Mouse (Mus musculus): ENCODE measurements around the gene Ero1lb.
"Not testable (repeated sequence)": the region's sequence is repeated elsewhere in the genome, so short reads cannot be mapped to it uniquely, and the experiment has no call there.

Gene Ero1lb

GRCm38 (mm10) chr13:12574979-12575536 is 9.4 kb downstream of the Ero1lb start:
- DNase-seq = no peak

DNA sequence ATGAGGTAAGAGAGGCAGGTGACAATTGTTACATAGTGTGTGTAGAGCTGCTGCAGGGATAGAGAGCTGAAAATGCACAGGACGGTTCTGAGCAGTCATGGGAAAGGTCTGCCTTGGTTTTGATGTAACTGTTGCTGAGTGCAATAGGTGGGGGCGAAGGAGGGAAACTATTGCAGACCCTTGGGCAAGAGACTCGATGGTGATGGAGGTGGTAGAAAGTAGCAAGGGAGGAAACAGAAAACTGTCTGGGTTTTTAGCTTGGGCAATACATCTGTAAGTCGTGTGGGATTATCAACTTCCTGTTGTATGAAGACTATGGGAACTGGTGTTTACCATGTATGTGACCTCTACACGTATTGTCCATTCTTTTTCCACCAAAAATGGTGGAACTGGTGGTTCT is 12.5 kb downstream of the Ero1lb start:
- no peak for DNase-seq

GRCm38 (mm10) chr13:12589003-12589402 is 23.3 kb downstream of the Ero1lb start:
- peak; percentile 44 to 50 for DNase-seq

GRCm38 (mm10) chr13:12597075-12597474 is 31.4 kb downstream of the Ero1lb start:
- DNase-seq = not testable (repeated sequence)

DNA sequence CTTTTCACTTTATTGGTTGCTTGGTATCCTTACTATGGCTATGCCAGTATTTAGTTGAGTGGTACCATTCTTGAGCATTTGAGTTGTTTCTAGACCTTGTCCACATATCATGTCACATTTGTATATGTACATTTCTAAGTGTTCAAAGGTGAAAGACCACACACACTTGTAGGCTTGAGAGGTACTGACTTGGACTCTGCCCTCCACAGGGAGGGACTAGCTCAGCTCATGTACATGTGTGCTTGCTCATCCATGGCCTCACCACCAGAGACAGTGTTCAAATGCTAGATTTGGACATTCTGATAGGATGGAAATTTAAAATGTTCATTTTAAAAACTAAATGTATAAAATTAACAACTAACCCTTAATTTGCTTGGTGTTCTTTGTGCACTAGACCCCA is 44.5 kb downstream of the Ero1lb start:
- not testable (repeated sequence) for DNase-seq

DNA sequence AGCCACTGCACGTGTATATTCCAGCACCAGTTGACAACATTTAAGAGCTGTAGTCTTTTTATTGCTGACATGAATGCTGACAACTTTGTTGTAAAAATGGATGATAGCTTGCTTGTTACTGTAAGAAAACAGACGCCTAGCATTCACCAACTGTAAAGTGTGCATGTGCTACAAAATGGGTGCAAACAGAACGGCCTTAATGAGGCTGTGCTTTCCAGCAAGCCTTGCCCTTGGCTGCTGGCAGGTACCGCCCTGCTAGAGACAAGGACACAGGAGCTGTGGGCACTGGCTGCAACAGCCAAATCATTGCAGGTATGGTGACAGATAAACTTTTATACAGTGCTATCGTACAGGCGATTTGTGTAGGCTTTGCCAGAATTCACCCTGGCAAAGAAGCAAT is 48.4 kb downstream of the Ero1lb start:
- not testable (repeated sequence) for DNase-seq

DNA sequence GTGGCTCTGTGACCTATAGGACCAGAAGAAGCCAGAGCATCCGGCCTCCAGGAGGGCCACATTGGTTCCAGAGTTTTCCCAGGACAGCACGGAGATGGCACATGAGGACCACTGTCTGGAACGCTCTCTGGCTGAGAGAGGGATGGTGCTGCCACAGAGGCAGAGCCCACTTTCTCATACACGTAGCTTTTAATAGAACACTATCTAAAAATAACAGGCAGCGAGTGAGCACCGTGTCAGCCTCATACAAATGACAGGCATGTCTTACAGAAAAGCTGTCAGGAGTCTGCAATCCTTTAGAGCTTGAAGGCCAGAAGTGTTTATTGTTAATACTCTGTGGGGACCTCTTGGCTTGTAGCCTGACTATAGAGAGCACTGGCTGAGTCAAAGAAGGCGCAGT is 48.9 kb downstream of the Ero1lb start:
- not testable (repeated sequence) for DNase-seq

DNA sequence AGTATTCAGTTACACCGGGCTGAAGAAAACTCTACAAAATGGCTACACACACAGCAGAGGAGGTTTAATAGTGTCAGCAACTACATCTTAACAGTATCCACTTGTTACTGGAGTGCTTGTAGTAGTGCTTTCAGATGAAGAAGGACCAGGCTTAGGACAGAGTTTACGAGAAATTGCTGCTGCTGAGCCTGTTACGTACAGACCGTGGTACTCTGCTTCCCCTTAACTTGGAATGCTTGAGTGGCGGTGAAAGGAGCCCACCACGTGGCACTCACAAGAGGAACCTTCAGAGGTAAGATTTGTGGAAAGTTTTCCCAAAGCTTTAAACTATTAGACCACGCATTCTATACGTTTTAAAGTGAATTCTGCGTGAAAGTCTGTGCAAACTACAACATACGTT is 49.3 kb downstream of the Ero1lb start:
- not testable (repeated sequence) for DNase-seq

DNA sequence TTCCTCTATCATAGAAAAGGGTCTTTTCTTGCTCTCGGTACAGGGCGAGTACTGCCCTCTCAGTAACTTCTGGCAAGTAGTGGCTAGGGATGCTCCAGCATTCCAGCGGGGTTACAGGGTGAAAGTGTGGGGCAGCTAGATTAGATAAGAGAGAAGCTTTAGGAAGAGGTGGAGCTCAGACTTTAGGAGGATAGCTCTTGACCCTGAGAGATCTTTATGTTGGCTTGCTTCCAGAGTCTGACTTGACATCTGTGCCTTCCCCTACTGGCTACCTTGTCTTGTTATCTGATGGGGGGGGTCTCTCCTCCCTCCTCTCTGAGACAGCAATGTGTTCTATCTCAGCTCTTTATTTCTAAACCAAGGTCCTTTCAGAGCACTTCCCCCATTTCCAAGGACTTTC is 50.8 kb downstream of the Ero1lb start:
- not testable (repeated sequence) for DNase-seq

DNA sequence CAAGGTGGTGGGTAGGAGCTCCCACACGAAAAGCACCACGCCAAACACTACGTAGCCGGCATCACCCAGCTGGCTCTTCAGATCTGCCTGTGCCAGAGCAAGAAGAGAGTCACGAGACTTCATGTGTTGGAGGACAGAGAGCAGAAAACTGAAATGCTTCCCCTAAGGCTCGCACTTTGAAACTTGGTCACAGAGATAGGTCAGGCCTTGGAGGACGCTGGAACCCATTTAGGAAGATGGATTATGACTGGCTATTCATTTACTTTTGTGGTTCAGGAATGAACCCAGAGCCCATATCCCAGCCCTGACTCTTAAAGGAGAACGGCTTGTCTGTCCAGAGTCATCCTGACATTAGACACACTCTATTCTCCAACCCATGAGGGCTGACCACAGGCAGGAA is 54.1 kb downstream of the Ero1lb start:
- DNase-seq = not testable (repeated sequence)

GRCm38 (mm10) chr13:12626061-12626460 is 60.4 kb downstream of the Ero1lb start:
- DNase-seq = not testable (repeated sequence)

GRCm38 (mm10) chr13:12627746-12628145 is 62.1 kb downstream of the Ero1lb start:
- DNase-seq = not testable (repeated sequence)

DNA sequence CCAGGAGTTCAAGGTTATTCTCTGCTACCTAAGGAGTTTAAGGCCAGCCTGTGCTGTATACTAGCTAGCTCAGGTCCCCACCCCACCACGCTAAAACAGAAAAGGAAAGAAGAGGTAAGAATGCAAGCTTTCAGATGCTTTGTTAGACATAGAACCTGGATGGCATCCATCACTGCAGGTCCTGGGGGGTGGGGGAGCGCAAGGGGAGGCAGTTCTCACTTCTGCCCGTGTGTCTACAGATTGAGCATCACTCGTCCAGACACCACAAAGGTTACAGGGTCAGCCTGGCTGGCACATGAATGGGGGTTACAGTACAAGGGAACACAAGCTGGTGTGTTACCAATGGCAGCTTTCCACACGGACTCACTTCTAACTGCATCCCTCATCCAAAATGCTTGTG is 62.5 kb downstream of the Ero1lb start:
- not testable (repeated sequence) for DNase-seq

GRCm38 (mm10) chr13:12630252-12630651 is 64.6 kb downstream of the Ero1lb start:
- DNase-seq = not testable (repeated sequence)

- DNase-seq = not testable (repeated sequence)
These were observed 69.4 kb downstream of the Ero1lb start for GRCm38 (mm10) chr13:12634941-12635588.

- DNase-seq = peak in 1 of 2 experiments; percentile 5
These were observed 77.1 kb downstream of the Ero1lb start for GRCm38 (mm10) chr13:12642795-12643194.

GRCm38 (mm10) chr13:12646676-12647075 is 81.0 kb downstream of the Ero1lb start:
- DNase-seq = not testable (repeated sequence)

GRCm38 (mm10) chr13:12650020-12650876 is 84.6 kb downstream of the Ero1lb start:
- DNase-seq = peak; percentile 72 to 82

DNA sequence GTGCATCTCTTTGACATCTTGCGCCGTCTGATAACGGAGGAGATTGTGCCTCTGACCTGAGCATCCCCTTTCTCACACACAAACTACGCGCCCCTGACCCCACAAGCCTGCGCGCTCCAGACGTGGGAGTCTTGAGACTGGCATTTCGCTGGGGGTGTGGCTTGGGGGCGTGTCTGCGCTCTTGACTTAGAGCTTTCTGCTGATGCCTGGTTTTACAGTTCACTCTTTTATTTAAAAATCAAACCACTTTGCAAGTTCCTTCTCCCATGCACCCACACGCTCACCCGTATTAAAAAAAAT is 85.2 kb downstream of the Ero1lb start:
- peak; percentile 61 to 69 for DNase-seq
